Mouse (Mus musculus) E14TG2a.4 (cell line): ENCODE results near the gene Trpc4ap.

ENCODE experiments used
- CTCF ChIP-seq: conservative IDR thresholded peaks from 2 replicates; pipeline ENCODE4 v1.5.1; 2014; ENCODE audit warnings: low read length
- NANOG ChIP-seq: IDR thresholded peaks from 2 replicates; pipeline ENCODE4 v1.6.1; 2014; ENCODE audit warnings: borderline replicate concordance, low read length, mixed read lengths
- POU5F1 ChIP-seq: IDR thresholded peaks from 2 replicates; pipeline ENCODE4 v1.6.1; 2014; ENCODE audit warnings: low read length, borderline replicate concordance

- TF ChIP-seq CTCF, result no peak
- TF ChIP-seq NANOG, result no peak
- no peak for TF ChIP-seq POU5F1
Observed at GRCm38 (mm10) chr2:155724526-155724925, 32.3 kb upstream of the Trpc4ap start.
